Mouse (Mus musculus) spleen, postnatal 36 days (tissue): ENCODE data around the gene Tmprss12.
"Not testable (repeated sequence)": the region's sequence is repeated elsewhere in the genome, so short reads cannot be mapped to it uniquely, and the experiment has no call there.

Source experiments
- DNase-seq, 2 experiments: peaks; one replicate each; pipeline ENCODE4 v3.0.0; 2022; ENCODE audit warnings: low spot score in 2 of 2, mixed read lengths in 1 of 2

The Tmprss12 gene

GRCm38 (mm10) chr15:100273791-100274308 is 6.8 kb upstream of the Tmprss12 start:
- not testable (repeated sequence) for DNase-seq

GRCm38 (mm10) chr15:100274790-100275559 is 5.7 kb upstream of the Tmprss12 start:
- no peak for DNase-seq

GRCm38 (mm10) chr15:100276403-100276802 is 4.2 kb upstream of the Tmprss12 start:
- DNase-seq = no peak

- DNase-seq = no peak
Observed at GRCm38 (mm10) chr15:100277586-100277985, 3.1 kb upstream of the Tmprss12 start.

- DNase-seq = no peak
Observed at GRCm38 (mm10) chr15:100288980-100289379, 8.3 kb downstream of the Tmprss12 start.

DNA sequence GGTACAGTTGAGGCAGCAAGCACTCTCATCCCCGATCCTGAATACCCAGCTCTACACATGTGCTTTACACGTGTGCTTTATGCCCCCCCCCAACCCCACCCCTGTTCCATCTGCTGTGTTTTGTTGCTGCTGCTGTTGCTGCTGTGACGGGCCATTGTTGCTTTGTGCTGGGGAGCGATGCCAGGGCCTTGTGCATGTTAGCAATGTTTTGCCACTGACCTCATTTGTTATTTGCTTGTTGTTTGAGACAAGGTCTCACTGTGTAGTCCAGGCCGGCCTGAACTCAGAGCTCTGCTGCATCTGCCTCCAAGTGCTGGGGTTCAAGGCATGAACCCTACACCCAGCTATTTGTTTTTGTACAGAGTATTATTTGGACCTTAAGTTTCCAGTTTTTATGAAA is 10.2 kb downstream of the Tmprss12 start:
- DNase-seq = no peak

- DNase-seq = no peak
Observed at GRCm38 (mm10) chr15:100292326-100292725, 11.7 kb downstream of the Tmprss12 start.

DNA sequence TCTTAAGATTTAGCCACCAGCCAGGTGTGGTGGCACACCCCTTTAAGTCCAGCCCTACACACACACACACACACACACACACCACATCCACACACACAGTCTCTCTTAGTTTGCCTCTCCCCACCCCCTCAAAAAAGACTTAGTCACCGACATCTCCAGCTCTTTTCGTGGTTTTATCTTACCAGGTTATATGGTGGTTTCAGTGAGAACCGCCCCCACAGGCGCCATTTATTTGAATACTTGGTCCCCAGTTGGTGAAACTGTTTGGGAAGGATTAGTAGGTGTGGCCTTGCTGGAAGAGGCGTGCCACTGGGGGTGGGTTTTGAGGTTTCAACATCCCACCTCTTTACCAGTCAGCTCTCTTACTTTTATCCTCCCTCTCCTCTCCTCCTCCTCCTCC is 17.2 kb downstream of the Tmprss12 start:
- no peak for DNase-seq

DNA sequence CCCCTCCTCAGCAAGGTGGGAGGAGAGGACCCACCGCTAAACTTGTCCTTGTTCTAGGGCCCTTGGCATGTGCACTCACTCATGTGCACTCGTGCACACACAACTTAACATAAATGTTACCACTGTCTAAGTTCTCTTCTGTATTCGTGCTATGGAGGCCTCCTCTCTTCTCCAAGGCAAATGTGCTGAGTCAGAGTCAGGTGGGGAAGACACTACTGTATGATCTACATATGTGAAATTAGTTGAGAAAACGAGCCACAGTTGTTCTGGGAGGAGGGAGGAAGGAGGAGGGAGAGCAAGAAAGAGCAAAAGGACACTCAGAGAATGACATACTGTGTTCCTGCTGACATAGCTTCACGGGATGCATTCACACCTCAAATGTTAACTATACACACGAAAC is 19.9 kb downstream of the Tmprss12 start:
- DNase-seq = no peak

DNA sequence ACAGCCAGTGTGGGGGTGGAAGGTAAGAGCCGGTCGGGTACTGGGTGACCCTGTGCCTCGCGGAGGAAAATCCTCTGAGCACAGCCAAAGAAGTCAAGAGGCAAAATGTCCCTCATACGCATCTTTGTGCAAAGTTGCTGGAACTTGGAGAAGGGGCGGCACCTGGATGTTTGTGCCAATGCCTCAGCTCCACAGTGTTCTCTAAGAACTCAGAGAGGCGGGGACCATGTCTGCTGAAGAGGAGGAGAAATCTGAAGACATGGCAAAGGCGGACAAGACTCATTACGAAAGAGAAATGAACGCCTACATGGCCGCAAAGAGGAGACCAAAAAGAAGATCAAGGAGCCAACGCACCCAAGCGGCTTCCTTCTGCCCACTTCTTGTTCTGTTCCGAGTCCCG is 20.9 kb downstream of the Tmprss12 start:
- no peak for DNase-seq

DNA sequence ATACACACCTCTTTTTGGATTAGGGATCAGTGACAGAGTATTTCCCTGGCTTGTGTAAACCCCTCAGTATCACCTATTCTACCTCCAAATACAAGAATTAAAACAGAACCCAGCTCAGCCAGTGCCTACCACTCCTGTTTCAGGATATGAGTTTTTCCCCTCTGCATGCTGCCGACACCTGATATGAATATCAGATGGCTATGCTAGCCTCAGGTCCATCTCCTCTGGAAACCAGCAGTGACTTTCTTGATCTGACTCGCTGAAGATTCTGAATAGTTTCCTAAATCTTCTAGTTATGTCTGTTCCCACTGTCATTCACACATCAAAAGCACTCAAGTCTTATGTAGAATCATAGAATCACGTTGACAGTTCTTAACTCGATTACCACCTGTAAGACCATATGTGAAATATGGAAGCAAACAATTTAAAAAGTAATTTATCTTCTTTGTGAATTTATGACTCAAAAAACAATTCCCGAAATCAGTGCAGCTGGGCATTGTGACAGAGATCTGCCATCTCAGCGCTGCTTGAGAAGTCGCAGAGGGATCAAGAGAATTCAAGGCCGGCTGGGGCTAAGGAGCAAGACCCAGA is 22.9 kb downstream of the Tmprss12 start:
- DNase-seq = no peak

- peak; percentile 76 to 81 for DNase-seq
Observed at GRCm38 (mm10) chr15:100304019-100304991, 23.7 kb downstream of the Tmprss12 start, which contains the start of gene Mettl7a1. TSS of gene Mettl7a1 (plus strand) at chr15:100304140.

DNA sequence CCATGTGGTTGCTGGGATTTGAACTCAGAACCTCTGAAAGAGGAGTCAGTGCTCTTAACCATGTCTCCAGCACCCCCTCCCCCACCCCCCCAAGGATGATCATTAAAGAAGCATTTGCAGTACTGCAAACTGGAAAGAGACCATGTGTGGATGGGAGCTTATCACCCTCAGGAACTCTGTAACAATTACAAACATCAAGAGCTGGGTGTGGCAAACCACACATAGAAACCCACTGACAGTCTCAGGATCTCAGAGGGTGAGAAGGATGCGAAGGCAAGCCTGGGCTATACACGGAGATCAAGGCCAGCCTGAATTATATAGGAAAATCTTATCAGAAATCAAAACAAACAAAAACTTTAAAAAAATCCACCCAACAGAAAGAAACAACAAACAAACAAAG is 25.6 kb downstream of the Tmprss12 start:
- DNase-seq = no peak

- peak; percentile 12 to 33 for DNase-seq
Observed at GRCm38 (mm10) chr15:100307438-100308096, 26.9 kb downstream of the Tmprss12 start.

GRCm38 (mm10) chr15:100312346-100312745 is 31.7 kb downstream of the Tmprss12 start:
- DNase-seq = no peak

DNA sequence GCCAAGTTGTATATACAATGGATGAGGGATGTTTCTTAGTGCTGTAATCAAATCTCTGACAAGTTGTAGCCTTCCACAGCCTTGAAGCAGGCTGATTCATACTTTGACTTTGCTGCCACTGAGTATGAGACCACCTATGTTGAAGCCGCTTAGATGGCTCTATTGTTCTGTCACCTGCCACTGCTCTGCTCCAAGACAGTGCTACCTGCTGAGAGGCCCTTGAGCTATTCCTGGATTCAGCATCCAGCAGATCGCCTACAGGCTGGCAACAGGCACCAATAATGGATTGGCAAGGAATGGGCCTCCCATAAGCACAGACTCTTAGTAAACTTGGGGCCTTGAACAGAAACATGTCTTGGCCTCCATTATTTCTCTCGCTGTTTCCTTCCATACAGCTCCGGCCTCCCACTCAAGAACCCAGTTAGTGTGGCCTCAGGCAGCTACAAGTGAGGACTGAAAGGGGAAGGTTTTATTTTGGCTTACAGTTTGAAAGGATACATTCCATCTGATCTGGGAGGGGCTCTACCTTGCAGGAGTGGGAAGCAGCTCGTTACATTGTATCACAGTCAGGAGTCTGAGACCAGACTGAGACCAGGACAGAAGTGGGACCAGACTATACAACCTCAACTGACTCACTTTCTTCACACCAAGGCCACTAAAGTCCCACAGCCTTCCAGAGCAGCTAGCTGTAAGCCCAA is 34.0 kb downstream of the Tmprss12 start:
- DNase-seq = no peak

DNA sequence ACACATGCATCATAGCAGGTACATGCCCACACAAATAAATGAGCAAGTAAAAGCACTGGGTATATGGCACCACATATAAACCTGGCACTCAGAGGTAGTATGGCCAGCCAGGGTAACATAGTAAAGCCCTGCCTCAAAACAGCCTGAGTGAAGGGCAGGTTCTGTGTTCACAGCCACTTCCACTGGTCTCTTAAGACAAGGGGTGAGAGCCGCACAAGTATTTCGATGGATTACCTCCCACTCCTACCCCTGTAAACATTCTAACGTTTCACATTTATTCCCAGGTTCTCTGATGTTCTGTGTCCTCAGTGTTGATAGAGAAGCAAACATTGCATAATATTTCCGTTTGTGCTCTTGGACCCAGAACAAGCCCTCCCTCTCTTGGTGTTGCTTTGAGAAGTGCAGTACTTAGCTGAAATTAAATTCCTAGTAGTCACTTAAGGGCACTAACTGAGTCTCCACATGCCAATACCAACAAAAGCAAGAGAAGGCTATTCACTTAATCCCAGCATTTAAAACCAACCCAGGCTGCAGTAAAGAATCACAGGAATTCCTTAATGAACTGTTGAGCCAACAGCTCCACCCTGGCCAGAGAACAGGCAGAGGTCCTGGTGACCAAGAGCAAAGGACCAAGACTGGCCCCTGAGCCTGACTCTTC is 37.5 kb downstream of the Tmprss12 start:
- DNase-seq = not testable (repeated sequence)

DNA sequence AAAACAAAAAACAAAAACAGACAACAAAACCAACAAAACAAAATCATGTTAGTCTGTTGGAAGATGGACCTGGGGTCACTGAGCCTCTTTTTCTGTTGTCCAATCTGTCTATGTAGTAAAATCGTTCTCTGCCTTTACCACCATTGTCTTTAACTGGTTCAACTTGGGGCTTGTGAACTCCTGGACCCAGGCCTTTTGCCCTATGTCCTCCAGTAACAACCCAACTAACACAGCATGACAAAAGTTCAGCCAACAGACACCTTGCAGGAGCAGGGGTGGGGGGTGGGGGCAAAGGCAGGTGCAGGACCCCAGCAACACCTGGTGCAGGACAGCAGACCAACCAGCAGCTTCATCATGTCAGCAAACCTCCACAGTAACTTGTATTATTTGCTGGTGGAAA is 39.2 kb downstream of the Tmprss12 start:
- no peak for DNase-seq

GRCm38 (mm10) chr15:100320295-100320905 is 39.8 kb downstream of the Tmprss12 start:
- no peak for DNase-seq

GRCm38 (mm10) chr15:100321134-100321533 is 40.5 kb downstream of the Tmprss12 start:
- no peak for DNase-seq
